Mouse (Mus musculus) common myeloid progenitor, adult 5-6 weeks (primary cell): Measurements from ENCODE around the gene Sf3a1. TPM values are rescaled to one million over a fixed set of nuclear protein-coding genes. Genes with fewer than 3 reads are reported as not detected.
"Not testable (repeated sequence)": the region's sequence is repeated elsewhere in the genome, so short reads cannot be mapped to it uniquely, and the experiment has no call there.

ENCODE experiments used
- ATAC-seq: replicated peaks from 2 replicates; pipeline ENCODE4 v1.8.0; 2016; ENCODE audit warnings: low read depth, mild to moderate bottlenecking, moderate TSS enrichment, inconsistent platforms; ENCODE audit not compliant: poor library complexity, severe bottlenecking
- total RNA-seq: library from RNA; stranded (forward); fragments of 200-1000, 187-1606 nt; gene quantifications from 2 replicates; pipeline ENCODE4 v1.2.3, GENCODE M21; 2017

The Sf3a1 gene
- total RNA-seq, 1 experiment from 2014 or later: 47.1 TPM

GRCm38 (mm10) chr11:4183511-4183910, 23.4 kb downstream of the Sf3a1 start:
- ATAC-seq: no peak

- ATAC-seq: no peak
Measured at GRCm38 (mm10) chr11:4184251-4184952, 24.3 kb downstream of the Sf3a1 start.

- ATAC-seq: not testable (repeated sequence)
Measured at GRCm38 (mm10) chr11:4185480-4185879, 25.3 kb downstream of the Sf3a1 start.

- peak; percentile 100 for ATAC-seq
Measured at GRCm38 (mm10) chr11:4186486-4187317, 26.6 kb downstream of the Sf3a1 start, which contains the start of gene Tbc1d10a. Gene Tbc1d10a, plus strand, starts transcription at chr11:4186789.

GRCm38 (mm10) chr11:4187318-4187700, 27.2 kb downstream of the Sf3a1 start:
- no peak for ATAC-seq

GRCm38 (mm10) chr11:4189182-4189581, 29.0 kb downstream of the Sf3a1 start:
- no peak for ATAC-seq

- ATAC-seq: no peak
Measured at GRCm38 (mm10) chr11:4190677-4191076, 30.5 kb downstream of the Sf3a1 start.

- no peak for ATAC-seq
Measured at GRCm38 (mm10) chr11:4192757-4193156, 32.6 kb downstream of the Sf3a1 start.

- ATAC-seq: no peak
Measured at GRCm38 (mm10) chr11:4193420-4193819, 33.3 kb downstream of the Sf3a1 start.

- ATAC-seq: peak; percentile 90
Measured at GRCm38 (mm10) chr11:4195597-4196031, 35.5 kb downstream of the Sf3a1 start.

GRCm38 (mm10) chr11:4196636-4197035, 36.5 kb downstream of the Sf3a1 start:
- no peak for ATAC-seq

- no peak for ATAC-seq
Measured at GRCm38 (mm10) chr11:4197691-4198090, 37.5 kb downstream of the Sf3a1 start.

GRCm38 (mm10) chr11:4201981-4202700, 42.0 kb downstream of the Sf3a1 start:
- ATAC-seq: no peak

GRCm38 (mm10) chr11:4202995-4203704, 43.0 kb downstream of the Sf3a1 start:
- no peak for ATAC-seq

GRCm38 (mm10) chr11:4203705-4204074, 43.5 kb downstream of the Sf3a1 start:
- ATAC-seq: no peak

- ATAC-seq: no peak
Measured at GRCm38 (mm10) chr11:4205097-4205655, 45.0 kb downstream of the Sf3a1 start.

- ATAC-seq: no peak
Measured at GRCm38 (mm10) chr11:4205951-4206350, 45.8 kb downstream of the Sf3a1 start.

- ATAC-seq: peak; percentile 70
Measured at GRCm38 (mm10) chr11:4206563-4206962, 46.4 kb downstream of the Sf3a1 start.

GRCm38 (mm10) chr11:4207655-4208054, 47.5 kb downstream of the Sf3a1 start:
- ATAC-seq: no peak

GRCm38 (mm10) chr11:4209556-4209955, 49.4 kb downstream of the Sf3a1 start:
- ATAC-seq: no peak; the same call in 1 of the 2 replicates
